Mouse (Mus musculus) limb, embryonic 15.5 days (tissue): ENCODE measurements at regions not wholly inside any gene's neighbourhood (a gene's known extent, or its start where the extent isn't known, plus 50 kb on each side); places are given as distances from the start of the nearest gene placed in this dataset.

Experiments used
- ATAC-seq: fragments of 200-750 bp; cut with Nextera tagmentation; 2 replicates; pipeline ENCODE4 v1.8.0; 2017; ENCODE audit warnings: low read depth, moderate TSS enrichment; ENCODE audit not compliant: insufficient number of reproducible peaks, low FRiP score, low TSS enrichment
- H3K27ac ChIP-seq: fragments of 300-500 bp; sonication (generic); 2 replicates; pipeline ENCODE4 v1.5.1; 2015; ENCODE audit warnings: moderate library complexity, mild to moderate bottlenecking, inconsistent platforms
- H3K27me3 ChIP-seq: fragments of 300-500 bp; sonication (generic); 2 replicates; pipeline ENCODE4 v1.6.1; 2015; ENCODE audit warnings: inconsistent platforms
- H3K36me3 ChIP-seq: fragments of 300-500 bp; sonication (generic); 2 replicates; pipeline ENCODE4 v1.6.1; 2015; ENCODE audit warnings: inconsistent platforms
- H3K4me1 ChIP-seq: fragments of 300-500 bp; sonication (generic); 2 replicates; pipeline ENCODE4 v1.6.1; 2015; ENCODE audit warnings: inconsistent platforms
- H3K4me2 ChIP-seq: fragments of 300-500 bp; sonication (generic); 2 replicates; pipeline ENCODE4 v1.6.1; 2015; ENCODE audit warnings: mild to moderate bottlenecking, inconsistent platforms
- H3K4me3 ChIP-seq: fragments of 300-500 bp; sonication (generic); 2 replicates; pipeline ENCODE4 v1.5.1; 2015; ENCODE audit warnings: mild to moderate bottlenecking, inconsistent platforms
- H3K9ac ChIP-seq: fragments of 300-500 bp; sonication (generic); 2 replicates; pipeline ENCODE4 v1.6.1; 2015; ENCODE audit warnings: inconsistent platforms
- H3K9me3 ChIP-seq: fragments of 300-500 bp; sonication (generic); 2 replicates; pipeline ENCODE4 v1.6.1; 2016; ENCODE audit warnings: inconsistent platforms
- WGBS: fragments of 180-500 bp; shearing (Covaris S2); methylation state at CpG from one replicate; pipeline ENCODE4 v1.1.7; 2015; 5-methylcytosine and 5-hydroxymethylcytosine counted together

DNA sequence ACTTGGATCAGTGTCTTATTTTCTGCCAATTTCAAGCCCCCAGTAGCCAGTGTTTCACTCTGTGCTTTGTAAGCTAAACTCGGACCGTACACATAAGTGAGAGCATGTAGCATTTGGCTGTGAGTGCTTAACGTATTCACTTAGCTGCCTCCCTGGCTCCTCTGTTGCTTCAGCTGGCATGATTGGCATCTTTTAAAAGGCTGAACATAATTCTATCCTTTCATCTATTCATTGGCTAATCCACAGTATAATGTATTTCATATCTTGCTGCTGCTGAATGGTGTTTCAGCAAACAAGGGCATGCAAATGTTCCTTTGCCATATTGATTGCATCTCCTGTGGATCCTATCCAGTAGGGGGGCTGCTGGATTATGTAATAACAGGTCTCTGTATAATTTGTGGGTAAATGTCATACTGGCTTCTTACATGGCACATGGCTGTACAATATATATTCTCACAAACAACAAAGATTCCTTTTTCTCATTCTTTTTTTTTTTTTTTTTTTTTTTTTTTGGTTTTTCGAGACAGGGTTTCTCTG, 169.5 kb upstream of the Zc3h12c start:
- Histone ChIP-seq H3K27me3 (no peaks in the 10 kb centered on the region), H3K27ac (no peak overlapping the region), H3K9ac (no peak overlapping the region), H3K4me1 (no peaks in the 10 kb centered on the region), H3K4me2 (no peak overlapping the region), H3K36me3 (no peaks in the 10 kb centered on the region), H3K9me3 (no peaks in the 10 kb centered on the region), H3K4me3 (no peak overlapping the region)
- 69% methylated on average over 4 of the region's 4 CpGs for WGBS
- no peak for ATAC-seq

DNA sequence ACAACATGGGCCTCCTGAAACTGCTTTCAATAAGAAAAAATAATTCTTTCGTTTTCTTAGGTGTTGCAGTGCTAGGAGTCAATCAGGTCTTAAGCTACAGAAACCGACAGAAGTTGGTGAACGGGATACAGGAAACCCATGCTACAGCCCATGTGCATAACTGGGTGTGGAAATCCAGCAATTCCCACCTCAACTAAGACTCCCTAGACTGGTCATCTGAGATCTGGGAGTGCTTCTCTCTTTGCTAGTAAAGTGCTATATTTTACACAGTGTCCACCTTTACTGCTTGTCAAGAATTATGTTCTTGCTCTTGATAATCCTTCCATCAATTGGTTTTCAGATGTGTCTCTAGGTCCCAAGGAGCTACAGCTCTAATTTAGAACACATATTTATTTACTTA, 166.4 kb upstream of the Zc3h12c start:
- Histone ChIP-seq H3K4me1 (no peaks in the 10 kb centered on the region), H3K27ac (no peak overlapping the region), H3K9me3 (no peaks in the 10 kb centered on the region), H3K4me2 (no peak overlapping the region), H3K4me3 (no peak overlapping the region), H3K27me3 (no peaks in the 10 kb centered on the region), H3K36me3 (no peaks in the 10 kb centered on the region), H3K9ac (no peak overlapping the region)
- WGBS: 77% methylated on average over 3 of the region's 3 CpGs
- no peak for ATAC-seq

DNA sequence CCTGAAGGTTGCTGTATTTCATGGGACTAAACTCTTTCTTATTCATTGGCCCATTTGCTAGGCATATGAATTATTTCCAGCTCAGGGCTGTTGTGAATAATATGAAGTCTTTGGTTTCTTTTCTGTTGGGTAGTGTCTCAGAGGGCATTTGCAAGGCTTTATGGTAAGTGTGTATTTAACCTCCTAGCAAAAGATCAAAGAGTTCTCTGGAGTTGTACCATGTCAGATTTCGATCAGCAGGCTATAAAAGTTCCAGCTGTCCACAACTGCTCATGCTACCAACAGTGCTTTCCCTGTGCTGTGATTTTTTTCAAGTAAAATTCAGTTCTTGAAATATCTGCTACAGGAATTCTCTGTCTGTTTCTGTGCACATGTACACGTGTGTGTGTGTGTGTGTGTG, 165.5 kb upstream of the Zc3h12c start:
- ATAC-seq: no peak
- no peaks in the 10 kb centered on the region for H3K4me1 ChIP-seq
- H3K27ac ChIP-seq: no peak overlapping the region
- H3K4me2 ChIP-seq: no peak overlapping the region
- H3K27me3 ChIP-seq: no peaks in the 10 kb centered on the region
- no peaks in the 10 kb centered on the region for H3K9me3 ChIP-seq
- H3K36me3 ChIP-seq: no peaks in the 10 kb centered on the region
- no peak overlapping the region for H3K4me3 ChIP-seq
- 24% methylated on average over 2 of the region's 2 CpGs for WGBS
- H3K9ac ChIP-seq: no peak overlapping the region

DNA sequence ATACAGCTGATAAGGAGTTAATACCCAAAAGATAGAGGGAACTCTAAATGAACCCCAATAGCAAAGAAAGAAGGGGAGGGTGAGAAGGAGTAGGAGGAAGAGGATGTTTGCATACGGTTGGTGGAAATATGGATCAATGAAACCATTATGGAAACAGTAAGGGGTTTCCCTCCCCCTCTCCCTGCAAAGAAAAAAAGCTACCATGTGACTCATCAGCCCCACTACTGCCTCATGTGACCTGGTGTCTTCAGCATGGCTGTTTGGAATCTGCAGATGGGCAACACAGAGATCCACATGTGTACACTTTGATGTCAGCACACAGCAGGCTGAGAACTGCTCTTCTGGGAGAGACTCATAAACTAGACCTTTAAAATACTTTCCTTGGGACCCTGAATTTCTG, 163.4 kb upstream of the Zc3h12c start:
- H3K27ac ChIP-seq: no peak overlapping the region
- H3K9ac ChIP-seq: no peak overlapping the region
- no peaks in the 10 kb centered on the region for H3K36me3 ChIP-seq
- H3K4me1 ChIP-seq: no peaks in the 10 kb centered on the region
- no peak overlapping the region for H3K4me2 ChIP-seq
- no peaks in the 10 kb centered on the region for H3K27me3 ChIP-seq
- H3K9me3 ChIP-seq: no peaks in the 10 kb centered on the region
- H3K4me3 ChIP-seq: no peak overlapping the region
- no peak for ATAC-seq
- WGBS: 62% methylated on average over 1 of the region's 1 CpGs

DNA sequence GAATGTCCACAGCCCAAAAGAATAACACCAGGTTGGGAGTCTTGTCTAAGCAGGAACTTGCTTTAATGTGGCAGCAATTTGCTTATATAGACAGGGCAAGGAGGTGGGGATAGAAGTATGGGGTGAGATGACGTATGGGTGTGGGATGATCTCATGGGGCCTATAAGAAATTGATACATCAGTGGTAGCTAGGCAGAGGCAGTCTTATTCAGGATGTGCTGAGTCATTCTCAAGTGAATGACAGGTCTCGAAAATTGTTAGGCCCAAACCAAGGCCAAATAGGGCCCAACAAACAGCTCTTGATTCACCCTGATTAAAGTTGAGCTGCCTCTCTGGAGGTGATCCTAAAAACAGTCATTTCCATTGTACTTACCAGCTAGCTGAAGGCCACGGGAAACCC, 162.3 kb upstream of the Zc3h12c start:
- H3K36me3 ChIP-seq: no peaks in the 10 kb centered on the region
- WGBS: 81% methylated on average over 3 of the region's 3 CpGs

DNA sequence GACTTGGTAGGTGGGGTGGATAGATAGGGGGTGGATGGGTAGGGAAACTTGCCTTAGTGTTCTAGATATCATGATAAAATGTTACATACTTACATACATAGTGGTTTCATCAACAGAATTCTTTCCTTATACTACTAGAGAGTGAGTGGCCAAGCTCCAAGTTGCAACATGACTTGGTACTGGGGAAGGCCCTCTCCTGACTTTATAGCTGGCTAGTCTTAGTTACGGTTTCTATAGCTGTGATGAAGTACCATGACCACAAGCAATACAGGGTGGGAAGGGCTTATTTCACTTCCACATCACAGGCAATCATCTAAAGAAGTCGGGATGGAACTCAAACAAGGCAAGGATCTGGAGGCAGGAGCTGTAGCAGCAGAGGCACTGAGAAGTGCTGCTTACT, 156.0 kb upstream of the Zc3h12c start:
- ATAC-seq: no peak
- H3K4me1 ChIP-seq: no peaks in the 10 kb centered on the region
- no peak overlapping the region for H3K4me3 ChIP-seq
- WGBS: 83% methylated on average over 2 of the region's 2 CpGs
- H3K4me2 ChIP-seq: no peak overlapping the region
- H3K27ac ChIP-seq: no peak overlapping the region
- H3K9me3 ChIP-seq: no peaks in the 10 kb centered on the region
- H3K36me3 ChIP-seq: no peaks in the 10 kb centered on the region
- H3K9ac ChIP-seq: no peak overlapping the region
- H3K27me3 ChIP-seq: no peaks in the 10 kb centered on the region

More for the DNA sequence above, 162.3 kb upstream of the Zc3h12c start:
- Histone ChIP-seq H3K27ac (no peak overlapping the region), H3K27me3 (no peaks in the 10 kb centered on the region), H3K4me1 (no peaks in the 10 kb centered on the region), H3K4me2 (no peak overlapping the region), H3K9ac (no peak overlapping the region), H3K4me3 (no peak overlapping the region), H3K9me3 (no peaks in the 10 kb centered on the region)
- ATAC-seq: no peak

DNA sequence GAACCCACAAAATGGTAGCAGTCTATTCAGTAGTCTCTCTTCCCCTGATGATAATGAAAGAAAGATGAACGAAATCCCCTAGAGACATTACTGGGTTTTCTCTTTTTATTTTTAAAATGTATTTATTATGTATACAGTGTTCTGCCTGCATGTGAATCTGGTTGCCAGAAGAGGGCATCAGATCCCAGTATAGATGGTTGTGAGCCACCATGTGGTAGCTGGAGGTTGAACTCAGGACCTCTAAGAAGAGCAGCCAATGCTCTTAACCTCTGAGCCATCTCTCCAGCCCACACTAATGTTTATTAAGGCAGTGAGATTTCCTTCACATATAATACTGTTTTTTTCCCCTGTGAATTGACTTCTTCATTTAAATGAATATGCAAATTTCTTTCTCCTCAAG, 155.4 kb upstream of the Zc3h12c start:
- 76% methylated on average over 1 of the region's 1 CpGs for WGBS
- no peak overlapping the region for H3K4me2 ChIP-seq
- no peaks in the 10 kb centered on the region for H3K36me3 ChIP-seq
- no peak overlapping the region for H3K9ac ChIP-seq
- H3K27ac ChIP-seq: no peak overlapping the region
- no peaks in the 10 kb centered on the region for H3K4me1 ChIP-seq
- H3K4me3 ChIP-seq: no peak overlapping the region
- no peaks in the 10 kb centered on the region for H3K27me3 ChIP-seq
- no peak for ATAC-seq
- no peaks in the 10 kb centered on the region for H3K9me3 ChIP-seq

DNA sequence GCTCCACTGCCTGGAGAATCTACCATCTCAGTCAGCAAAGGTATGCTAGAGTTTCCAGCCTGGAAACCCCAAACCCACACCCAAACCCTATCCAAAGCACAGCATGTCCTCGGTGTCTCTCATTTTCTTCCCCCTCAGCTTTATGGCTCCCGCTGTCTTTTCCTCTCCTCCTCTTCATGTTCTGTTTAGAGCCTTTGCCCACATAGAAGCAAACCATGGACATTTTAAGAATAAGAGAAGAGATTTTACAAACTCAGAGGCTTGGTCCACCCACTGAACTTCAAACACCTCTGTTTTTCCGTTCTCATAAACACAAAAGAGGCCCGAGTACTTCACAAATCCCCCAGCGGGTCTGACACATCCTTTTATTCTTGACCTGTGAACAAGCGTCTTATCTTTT, 154.9 kb upstream of the Zc3h12c start:
- WGBS: 90% methylated on average over 6 of the region's 6 CpGs
- ATAC-seq: no peak
- Histone ChIP-seq H3K9me3 (no peaks in the 10 kb centered on the region), H3K4me3 (no peak overlapping the region), H3K36me3 (no peaks in the 10 kb centered on the region), H3K4me2 (no peak overlapping the region), H3K4me1 (no peaks in the 10 kb centered on the region), H3K27me3 (no peaks in the 10 kb centered on the region), H3K9ac (no peak overlapping the region), H3K27ac (no peak overlapping the region)

DNA sequence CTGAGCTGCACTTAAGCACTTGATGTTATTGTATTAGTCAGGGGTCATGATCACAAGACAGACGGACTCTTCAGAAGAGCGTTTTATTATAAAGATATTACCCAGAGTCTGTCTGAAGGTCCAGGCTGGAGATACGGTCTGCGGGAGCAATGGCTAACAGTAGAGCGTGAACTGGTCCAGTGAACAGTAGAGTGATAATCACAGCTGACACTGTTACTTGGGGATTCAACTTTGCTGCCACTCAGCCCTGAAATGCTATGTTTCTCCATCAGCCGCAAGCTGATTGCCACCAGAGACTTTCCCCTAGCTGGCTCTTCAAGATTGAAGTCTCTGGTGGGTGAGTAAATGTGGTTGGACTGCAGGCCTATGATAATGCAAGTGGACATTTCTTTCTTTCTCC, 133.1 kb upstream of the Zc3h12c start:
- no peak overlapping the region for H3K27ac ChIP-seq
- no peaks in the 10 kb centered on the region for H3K36me3 ChIP-seq
- H3K4me1 ChIP-seq: no peaks in the 10 kb centered on the region
- no peaks in the 10 kb centered on the region for H3K27me3 ChIP-seq
- 88% methylated on average over 6 of the region's 6 CpGs for WGBS
- H3K4me2 ChIP-seq: no peak overlapping the region
- H3K4me3 ChIP-seq: no peak overlapping the region
- no peaks in the 10 kb centered on the region for H3K9me3 ChIP-seq
- ATAC-seq: no peak
- no peak overlapping the region for H3K9ac ChIP-seq

DNA sequence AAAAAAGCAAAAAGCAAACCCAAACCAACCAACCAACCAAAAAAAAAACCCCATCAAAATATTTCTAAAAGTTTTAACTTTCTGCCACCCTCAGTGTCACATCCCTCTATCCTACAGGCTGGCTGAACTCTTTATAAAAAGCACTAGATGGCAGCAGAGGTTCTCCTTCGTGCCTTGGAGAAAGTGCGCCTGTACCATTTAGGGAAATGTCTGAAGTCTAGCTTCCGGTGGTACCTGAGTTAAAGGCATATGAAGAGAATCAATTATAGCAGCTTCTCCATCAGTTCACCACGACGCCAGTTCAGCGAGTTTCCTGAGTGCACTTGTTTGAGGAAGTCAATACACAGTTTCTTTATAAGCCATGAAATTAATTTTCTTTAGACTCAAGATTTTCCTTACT, 130.0 kb upstream of the Zc3h12c start:
- Histone ChIP-seq H3K36me3 (no peaks in the 10 kb centered on the region), H3K27me3 (no peaks in the 10 kb centered on the region), H3K9ac (no peak overlapping the region), H3K4me2 (no peak overlapping the region), H3K4me3 (no peak overlapping the region), H3K4me1 (no peaks in the 10 kb centered on the region), H3K9me3 (no peaks in the 10 kb centered on the region), H3K27ac (no peak overlapping the region)
- 10% methylated on average over 6 of the region's 6 CpGs for WGBS
- no peak for ATAC-seq

DNA sequence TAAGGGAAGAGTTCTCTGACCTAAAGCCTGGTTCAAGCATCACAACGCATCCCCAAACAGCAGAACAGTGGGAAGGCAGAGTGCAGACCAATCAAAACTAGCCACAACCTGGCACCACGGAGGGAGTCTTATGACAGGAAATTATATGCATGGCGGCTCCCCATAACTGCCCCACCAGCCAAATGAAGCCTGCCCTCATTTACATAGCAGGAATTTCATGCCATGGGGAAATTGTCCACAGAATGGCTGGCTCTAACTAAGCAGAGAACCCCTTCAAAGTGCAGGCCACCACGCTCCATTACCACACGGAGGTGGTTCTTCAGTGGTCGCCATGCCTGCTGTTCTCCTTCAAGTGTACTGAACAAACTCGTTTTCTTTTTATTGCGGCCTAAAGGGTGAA, 126.3 kb upstream of the Zc3h12c start:
- no peaks in the 10 kb centered on the region for H3K9me3 ChIP-seq
- no peak for ATAC-seq
- no peak overlapping the region for H3K27ac ChIP-seq
- no peak overlapping the region for H3K9ac ChIP-seq
- no peak overlapping the region for H3K4me3 ChIP-seq
- 71% methylated on average over 8 of the region's 8 CpGs for WGBS
- H3K4me2 ChIP-seq: no peak overlapping the region
- no peaks in the 10 kb centered on the region for H3K4me1 ChIP-seq
- no peaks in the 10 kb centered on the region for H3K36me3 ChIP-seq
- no peaks in the 10 kb centered on the region for H3K27me3 ChIP-seq

DNA sequence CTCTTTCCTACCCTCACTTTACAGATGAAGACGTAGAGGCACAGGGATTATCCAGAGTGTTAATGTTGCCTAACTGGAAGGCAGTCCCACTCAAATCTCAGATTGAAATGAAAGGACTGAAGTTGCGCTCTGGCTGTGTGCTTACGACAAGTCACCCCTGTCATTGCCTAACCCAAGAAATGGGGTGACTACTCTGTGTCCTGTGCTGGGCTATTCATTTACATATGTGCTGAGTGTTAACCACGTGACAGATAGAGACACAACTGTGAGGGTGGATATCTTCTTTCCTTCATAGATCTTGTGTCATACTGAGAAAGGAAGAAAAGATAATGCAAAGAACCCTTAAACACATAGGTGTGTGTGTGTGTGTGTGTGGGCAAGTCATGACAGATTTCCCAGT, 120.7 kb upstream of the Zc3h12c start:
- Histone ChIP-seq H3K4me2 (no peak overlapping the region), H3K9me3 (no peaks in the 10 kb centered on the region), H3K36me3 (no peaks in the 10 kb centered on the region), H3K27me3 (0 out of 2 replicates have a peak, but pooled peaks cover 3% of the 10 kb centered on the region), H3K9ac (no peak overlapping the region), H3K27ac (no peak overlapping the region), H3K4me1 (0 out of 2 replicates have a peak, but pooled peaks cover 3% of the 10 kb centered on the region), H3K4me3 (no peak overlapping the region)
- WGBS: 77% methylated on average over 4 of the region's 4 CpGs
- ATAC-seq: no peak

DNA sequence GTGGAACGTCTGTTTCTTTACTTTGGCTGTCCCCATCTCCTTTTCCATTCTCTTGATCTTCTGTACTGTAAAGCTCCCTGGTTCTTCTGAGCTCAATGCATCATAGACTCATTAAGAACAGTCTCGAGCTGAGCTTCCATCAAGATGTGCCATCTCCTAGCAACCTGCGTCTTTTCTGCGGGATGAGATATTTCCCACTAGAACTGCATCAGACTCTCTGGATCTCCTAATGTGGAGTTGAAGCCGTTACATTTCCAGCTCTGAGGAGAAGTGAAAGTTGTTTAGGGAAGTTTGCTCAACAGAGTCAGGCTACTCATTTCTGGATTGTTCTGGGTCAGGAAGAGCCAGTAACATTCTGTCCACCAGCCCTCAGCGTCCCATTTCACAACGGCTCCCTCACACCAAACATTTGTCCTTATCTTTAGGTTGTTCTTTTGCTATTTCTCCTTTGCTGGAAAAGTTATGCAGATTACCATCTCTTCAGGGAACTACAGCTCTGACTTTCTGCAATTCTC, 119.4 kb upstream of the Zc3h12c start:
- Histone ChIP-seq H3K9ac (no peak overlapping the region), H3K9me3 (no peaks in the 10 kb centered on the region), H3K27me3 (0 out of 2 replicates have a peak, but pooled peaks cover 3% of the 10 kb centered on the region), H3K27ac (no peak overlapping the region), H3K4me2 (no peak overlapping the region), H3K4me3 (no peak overlapping the region), H3K4me1 (0 out of 2 replicates have a peak, but pooled peaks cover 3% of the 10 kb centered on the region), H3K36me3 (no peaks in the 10 kb centered on the region)
- WGBS: 67% methylated on average over 7 of the region's 7 CpGs
- no peak for ATAC-seq
